Mouse (Mus musculus): ENCODE data around the gene Lpxn. TPM values are rescaled to one million over a fixed set of nuclear protein-coding genes. Genes with fewer than 3 reads are reported as not detected.

The Lpxn gene
- polyA plus RNA-seq, 1 experiment from 2014 or later: 0.53 TPM

DNA sequence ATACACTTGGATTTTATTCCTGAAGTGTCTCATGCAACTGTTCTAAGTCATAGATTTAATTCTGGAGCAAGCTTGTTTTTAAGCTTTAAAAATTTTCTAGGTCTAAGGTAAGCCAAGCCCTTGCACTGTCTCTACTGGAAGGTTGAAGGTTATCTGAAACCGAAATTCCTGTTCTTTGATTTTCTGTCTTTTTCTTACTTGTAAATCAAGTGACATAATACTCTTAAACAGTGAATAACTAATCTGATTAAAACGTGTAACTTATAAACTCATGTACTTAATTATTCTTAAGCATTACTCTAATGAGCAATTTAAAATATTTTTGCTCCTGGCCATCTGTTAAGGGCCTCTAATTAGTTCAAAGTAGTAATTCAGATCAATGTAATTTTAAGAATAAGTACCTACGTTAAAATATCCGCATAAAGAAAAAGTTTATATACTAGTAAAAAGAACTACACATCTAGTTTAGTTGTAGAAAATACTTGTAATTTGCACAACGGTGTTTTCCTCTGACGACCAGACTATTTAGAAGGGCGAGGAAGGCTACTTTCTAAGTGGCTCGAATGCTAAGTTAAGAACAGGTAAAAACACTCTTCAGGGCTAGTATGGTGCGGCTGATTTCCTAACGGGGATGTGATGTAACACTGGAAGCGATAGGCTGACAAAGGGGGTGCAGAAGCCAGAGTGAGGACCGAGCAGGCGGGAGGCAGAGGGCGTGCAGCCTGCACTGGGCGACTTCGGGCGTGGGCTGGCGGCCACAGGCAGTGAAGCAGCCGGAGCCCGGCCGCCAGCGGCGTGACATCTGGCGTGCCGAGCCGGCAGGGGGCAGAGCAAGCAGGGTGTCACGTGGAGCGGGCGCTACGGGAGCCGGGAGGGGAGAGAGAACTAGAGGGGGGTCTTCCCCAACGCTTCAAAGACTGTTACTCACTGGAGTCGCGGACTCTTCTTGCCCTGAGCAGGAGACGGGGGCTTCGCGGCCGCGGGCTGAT is 1.6 kb upstream of the Lpxn start:
- Histone ChIP-seq H3K9ac (peak overlapping the region; percentile 97), H3K36me3 (no peaks in the 10 kb centered on the region), H3K27ac (peak overlapping the region; percentile 99), H3K4me2 (replicated peaks) (peak overlapping the region; percentile 51), H3K4me1 (peaks cover 8% of the 10 kb centered on the region), H3K4me3 (peak overlapping the region; percentile 94), H3K9me3 (replicated peaks) (no peaks in the 10 kb centered on the region), H3K27me3 (no peaks in the 10 kb centered on the region)
- 1% methylated on average over 36 of the region's 39 CpGs for WGBS
- peak; percentile 71 for ATAC-seq (ENCODE audit: low FRiP score)

DNA sequence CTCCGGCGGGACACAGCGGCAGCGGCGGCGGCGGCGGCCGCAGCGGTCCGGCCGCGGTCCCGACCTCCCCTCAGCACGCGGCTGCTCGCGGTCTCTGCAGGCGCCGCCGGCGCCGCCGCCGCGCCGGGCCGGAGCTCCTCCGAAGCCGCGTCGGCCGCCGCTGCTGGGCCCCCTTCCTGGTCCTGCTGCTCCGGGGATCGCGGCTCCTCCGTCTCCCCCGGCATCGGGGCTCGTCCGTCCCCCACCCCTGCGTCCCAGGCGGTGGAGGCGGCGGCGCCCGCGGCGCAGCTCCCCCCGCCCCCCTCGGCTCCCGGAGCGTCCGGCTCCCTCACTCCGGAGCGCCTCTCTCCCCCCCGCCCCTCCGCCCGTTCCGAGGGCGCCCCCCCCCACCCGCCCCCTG is 883 bp upstream of the Lpxn start:
- peak overlapping the region; percentile 99 for H3K27ac ChIP-seq
- H3K36me3 ChIP-seq: no peaks in the 10 kb centered on the region
- ATAC-seq (ENCODE audit: low FRiP score): peak; percentile 53
- WGBS: under 1% methylated on average over 27 of the region's 63 CpGs
- peak overlapping the region; percentile 94 for H3K4me3 ChIP-seq
- H3K9ac ChIP-seq: peak overlapping the region; percentile 97
- H3K4me1 ChIP-seq: peaks cover 8% of the 10 kb centered on the region
- H3K4me2 ChIP-seq (replicated peaks): peak overlapping the region; percentile 51
- H3K27me3 ChIP-seq: no peaks in the 10 kb centered on the region
- no peaks in the 10 kb centered on the region for H3K9me3 ChIP-seq (replicated peaks)

DNA sequence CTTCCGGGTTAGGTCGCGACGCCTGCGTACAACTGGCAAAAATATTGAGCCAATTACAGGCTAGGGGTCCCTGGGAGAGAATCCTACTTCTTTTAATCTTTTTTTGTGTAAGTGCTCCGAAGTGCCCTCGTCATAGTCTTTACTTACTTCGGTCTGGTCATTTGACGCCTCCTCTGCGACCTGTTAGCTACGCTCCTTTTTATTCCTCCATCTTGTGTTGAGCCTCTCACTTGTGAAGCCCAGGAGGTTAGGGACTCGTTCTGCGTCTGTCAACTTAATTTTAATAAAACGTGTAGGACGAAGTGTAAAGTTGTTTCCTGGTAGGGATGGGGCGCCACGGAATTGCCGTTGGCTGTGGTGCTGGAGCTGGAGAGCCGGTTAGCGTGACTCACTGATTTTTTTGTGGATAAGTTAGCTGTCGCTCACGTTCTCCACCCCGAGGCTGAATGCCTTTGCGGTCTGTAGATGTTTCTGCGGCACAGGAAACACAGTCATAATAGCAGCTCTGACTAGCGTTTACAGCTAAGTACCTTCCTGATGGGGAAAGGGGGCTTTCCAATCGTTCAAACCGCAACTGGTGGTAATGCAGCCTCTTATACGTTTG is 437 bp downstream of the Lpxn start:
- WGBS: under 1% methylated on average over 29 of the region's 29 CpGs
- no peaks in the 10 kb centered on the region for H3K27me3 ChIP-seq
- H3K4me2 ChIP-seq (replicated peaks): peak overlapping the region; percentile 63
- H3K4me3 ChIP-seq: peak overlapping the region; percentile 94
- peaks cover 8% of the 10 kb centered on the region for H3K4me1 ChIP-seq
- ATAC-seq (ENCODE audit: low FRiP score): peak; percentile 17
- H3K27ac ChIP-seq: peak overlapping the region; percentile 99
- peak overlapping the region; percentile 59 for H3K9ac ChIP-seq
- no peaks in the 10 kb centered on the region for H3K36me3 ChIP-seq
- no peaks in the 10 kb centered on the region for H3K9me3 ChIP-seq (replicated peaks)

DNA sequence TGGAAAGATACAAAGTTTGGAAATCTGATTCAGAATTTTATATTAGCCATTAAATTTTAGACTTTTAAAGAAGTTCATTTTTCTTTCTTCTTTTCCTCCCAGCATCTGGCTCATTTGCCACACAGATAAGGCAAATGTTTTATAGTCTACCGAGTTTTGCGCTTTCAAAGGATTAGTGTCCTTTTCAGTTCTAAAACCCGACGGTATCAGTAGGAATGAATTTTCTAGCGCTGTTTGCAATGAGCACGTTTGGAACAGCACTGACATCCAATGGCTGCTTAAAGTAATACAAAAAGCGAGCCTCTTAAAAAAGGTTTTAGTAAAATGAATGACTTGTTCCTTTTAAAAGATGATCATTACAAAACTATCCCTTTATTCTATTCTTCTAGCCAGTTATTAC is 1.1 kb downstream of the Lpxn start:
- no peak for ATAC-seq (ENCODE audit: low FRiP score)
- no peaks in the 10 kb centered on the region for H3K9me3 ChIP-seq (replicated peaks)
- no peak overlapping the region; the same call in 1 of the 2 replicates for H3K9ac ChIP-seq
- no peaks in the 10 kb centered on the region for H3K36me3 ChIP-seq
- WGBS: 1% methylated on average over 7 of the region's 7 CpGs
- peaks cover 5% of the 10 kb centered on the region for H3K4me1 ChIP-seq
- peak overlapping the region; percentile 63 for H3K4me2 ChIP-seq (replicated peaks)
- peak overlapping the region; percentile 99 for H3K27ac ChIP-seq
- H3K4me3 ChIP-seq: peak overlapping the region; percentile 94
- H3K27me3 ChIP-seq: no peaks in the 10 kb centered on the region

DNA sequence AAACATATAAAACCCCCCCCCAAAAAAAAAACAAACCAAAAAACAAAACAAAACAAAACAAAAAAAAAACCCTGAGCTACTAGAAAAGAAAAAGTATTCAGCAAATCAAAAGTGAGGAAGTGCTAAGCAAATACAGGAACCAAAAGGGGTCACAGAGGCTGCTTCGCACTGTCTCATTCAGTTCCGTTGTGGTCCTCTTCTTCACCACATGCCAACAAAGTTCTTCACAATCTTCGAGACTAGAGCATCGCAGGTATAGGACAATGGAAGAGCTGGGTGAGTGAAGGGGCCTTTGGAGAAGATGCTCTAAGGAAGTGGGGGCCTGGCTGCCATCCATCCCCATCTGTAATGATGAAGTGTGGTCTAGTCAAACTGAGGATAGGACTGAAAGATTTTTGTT is 2.4 kb downstream of the Lpxn start:
- H3K9ac ChIP-seq: no peak overlapping the region
- no peak for ATAC-seq (ENCODE audit: low FRiP score)
- H3K9me3 ChIP-seq (replicated peaks): no peaks in the 10 kb centered on the region
- no peak overlapping the region for H3K27ac ChIP-seq
- H3K4me2 ChIP-seq (replicated peaks): no peak overlapping the region
- H3K4me1 ChIP-seq: no peaks in the 10 kb centered on the region
- H3K36me3 ChIP-seq: no peaks in the 10 kb centered on the region
- H3K27me3 ChIP-seq: no peaks in the 10 kb centered on the region
- H3K4me3 ChIP-seq: no peak overlapping the region
- 81% methylated on average over 4 of the region's 4 CpGs for WGBS

DNA sequence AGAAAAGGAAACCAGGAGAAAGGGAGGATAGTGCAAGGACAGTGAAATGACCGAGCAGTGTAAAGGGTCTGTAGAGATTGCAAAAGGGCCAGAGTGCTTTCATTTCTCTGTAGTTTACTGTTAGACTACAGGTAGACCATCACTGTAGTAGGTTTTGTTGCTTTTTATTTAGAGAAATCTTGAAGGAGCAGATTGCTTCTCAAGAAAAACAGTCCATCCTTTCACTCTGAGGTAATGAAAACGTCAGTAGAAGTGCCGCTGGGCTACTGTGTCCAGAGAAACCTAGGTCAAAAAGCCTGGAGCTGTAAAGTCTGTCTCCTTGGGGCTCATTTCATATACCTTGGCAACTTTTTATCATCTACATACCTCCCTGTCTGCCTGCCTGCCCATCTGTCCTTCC is 3.1 kb downstream of the Lpxn start:
- Histone ChIP-seq H3K4me3 (no peak overlapping the region), H3K9me3 (replicated peaks) (no peaks in the 10 kb centered on the region), H3K36me3 (no peaks in the 10 kb centered on the region), H3K9ac (no peak overlapping the region), H3K27ac (no peak overlapping the region), H3K4me2 (replicated peaks) (no peak overlapping the region), H3K4me1 (no peaks in the 10 kb centered on the region), H3K27me3 (no peaks in the 10 kb centered on the region)
- WGBS: 83% methylated on average over 3 of the region's 3 CpGs
- no peak for ATAC-seq (ENCODE audit: low FRiP score)

DNA sequence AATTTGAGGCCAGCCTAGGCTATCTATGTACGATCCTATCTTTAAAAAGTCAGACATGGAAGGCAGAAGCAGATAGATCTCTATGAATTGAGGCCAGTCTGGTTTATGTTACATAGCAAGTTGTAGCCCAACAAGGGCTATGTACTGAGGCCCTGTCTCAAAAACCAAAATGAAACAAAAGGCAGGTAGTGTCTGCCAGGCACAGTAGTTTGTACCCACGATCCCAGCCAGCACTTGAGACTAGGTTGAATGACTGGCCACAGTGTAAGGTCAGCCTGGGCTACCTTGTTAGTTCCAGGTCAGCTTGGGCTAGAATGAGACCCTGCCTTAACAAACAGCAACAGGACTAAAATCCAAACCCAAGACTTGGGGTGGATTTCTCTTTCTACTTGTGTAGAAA is 4.6 kb downstream of the Lpxn start:
- Histone ChIP-seq H3K4me1 (no peaks in the 10 kb centered on the region), H3K9me3 (replicated peaks) (no peaks in the 10 kb centered on the region), H3K27me3 (no peaks in the 10 kb centered on the region), H3K27ac (no peak overlapping the region), H3K9ac (no peak overlapping the region), H3K36me3 (no peaks in the 10 kb centered on the region), H3K4me2 (replicated peaks) (no peak overlapping the region), H3K4me3 (no peak overlapping the region)
- WGBS: 81% methylated on average over 2 of the region's 2 CpGs
- ATAC-seq (ENCODE audit: low FRiP score): no peak

DNA sequence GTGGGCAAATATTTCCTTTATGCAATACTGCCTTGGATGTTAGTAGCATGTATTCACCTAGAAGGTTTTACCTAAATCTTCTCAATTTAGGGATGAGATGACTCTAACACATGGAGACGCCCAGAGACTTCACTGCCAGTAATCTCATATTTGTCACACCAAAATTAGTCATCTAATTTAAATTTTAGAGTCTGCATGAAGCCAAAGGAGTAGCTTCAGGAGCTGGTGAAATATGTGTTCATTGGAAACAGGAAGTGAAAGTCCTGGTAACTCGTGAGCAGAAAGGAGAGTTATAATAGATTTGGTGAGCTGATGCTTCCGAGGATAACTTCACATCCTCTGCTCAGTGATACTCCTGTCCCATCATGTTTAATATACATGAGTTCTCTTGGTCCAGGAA is 5.1 kb downstream of the Lpxn start:
- no peak overlapping the region for H3K4me3 ChIP-seq
- no peaks in the 10 kb centered on the region for H3K36me3 ChIP-seq
- no peak overlapping the region for H3K27ac ChIP-seq
- ATAC-seq (ENCODE audit: low FRiP score): no peak
- H3K9ac ChIP-seq: no peak overlapping the region
- H3K9me3 ChIP-seq (replicated peaks): no peaks in the 10 kb centered on the region
- no peak overlapping the region for H3K4me2 ChIP-seq (replicated peaks)
- H3K27me3 ChIP-seq: no peaks in the 10 kb centered on the region
- H3K4me1 ChIP-seq: no peaks in the 10 kb centered on the region
- WGBS: 89% methylated on average over 3 of the region's 3 CpGs

DNA sequence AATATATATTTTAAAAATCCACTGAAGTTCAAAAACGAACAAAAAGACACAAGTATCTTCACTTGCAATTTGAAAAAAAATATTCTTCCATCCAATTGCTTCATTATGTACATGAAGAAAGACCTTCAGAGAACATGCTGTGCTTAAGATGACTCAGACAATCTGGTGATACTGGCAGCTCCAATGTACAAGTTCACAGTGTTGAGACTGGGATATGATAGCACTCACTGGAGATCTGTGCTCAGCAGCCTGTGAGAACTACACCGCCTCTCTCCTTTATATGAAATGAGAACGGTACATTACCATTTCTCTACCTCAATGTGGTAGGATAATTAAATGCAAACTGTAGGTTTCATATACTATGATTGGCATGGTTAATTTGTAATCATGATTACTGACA is 6.8 kb downstream of the Lpxn start:
- H3K9ac ChIP-seq: no peak overlapping the region
- no peak overlapping the region for H3K27ac ChIP-seq
- 76% methylated on average over 3 of the region's 3 CpGs for WGBS

DNA sequence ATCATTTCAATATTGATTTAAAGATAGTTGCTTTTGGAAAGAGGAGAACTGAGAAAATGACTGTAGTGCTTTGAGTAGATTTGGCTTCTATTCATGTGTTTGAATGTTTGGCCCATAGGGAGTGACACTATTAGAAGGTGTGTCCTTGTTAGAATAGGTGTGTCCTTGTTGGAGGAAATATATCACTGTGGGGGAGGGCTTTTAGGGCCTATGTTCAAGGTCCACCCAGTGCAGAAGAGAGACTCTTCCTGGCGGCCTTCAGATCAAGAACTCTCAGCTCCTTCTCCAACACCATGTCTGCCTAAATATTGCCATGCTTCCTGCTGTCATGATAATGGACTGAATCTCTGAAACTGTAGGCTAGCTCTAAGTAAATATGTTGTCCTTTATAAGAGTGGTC is 8.2 kb downstream of the Lpxn start:
- 79% methylated on average over 1 of the region's 1 CpGs for WGBS
- H3K4me2 ChIP-seq (replicated peaks): no peak overlapping the region
- H3K4me1 ChIP-seq: no peaks in the 10 kb centered on the region
- ATAC-seq (ENCODE audit: low FRiP score): no peak
- H3K4me3 ChIP-seq: no peak overlapping the region
- H3K36me3 ChIP-seq: no peaks in the 10 kb centered on the region
- H3K27ac ChIP-seq: no peak overlapping the region
- no peaks in the 10 kb centered on the region for H3K27me3 ChIP-seq
- no peaks in the 10 kb centered on the region for H3K9me3 ChIP-seq (replicated peaks)
- H3K9ac ChIP-seq: no peak overlapping the region

More for the DNA sequence above, 6.8 kb downstream of the Lpxn start:
- ATAC-seq (ENCODE audit: low FRiP score): no peak
- no peaks in the 10 kb centered on the region for H3K27me3 ChIP-seq
- no peak overlapping the region for H3K4me2 ChIP-seq (replicated peaks)
- no peaks in the 10 kb centered on the region for H3K4me1 ChIP-seq
- no peaks in the 10 kb centered on the region for H3K9me3 ChIP-seq (replicated peaks)
- no peak overlapping the region for H3K4me3 ChIP-seq
- no peaks in the 10 kb centered on the region for H3K36me3 ChIP-seq

DNA sequence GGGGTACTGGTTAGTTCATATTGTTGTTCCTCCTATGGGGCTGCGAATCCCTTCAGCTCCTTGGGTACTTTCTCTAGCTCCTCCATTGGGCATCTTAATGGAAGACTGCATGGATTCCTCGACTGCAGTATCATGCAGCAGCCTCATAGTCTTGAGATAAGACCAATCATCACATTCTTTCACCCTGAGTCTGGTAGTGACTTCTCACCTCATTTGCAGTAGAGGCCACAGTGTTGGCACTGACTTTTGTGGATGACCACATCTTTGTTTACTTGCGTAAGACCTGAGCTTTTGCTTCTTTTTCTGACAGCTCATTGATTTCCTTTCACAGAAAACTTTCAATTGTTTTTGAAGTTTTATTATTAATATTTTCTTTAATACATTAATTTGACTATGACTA is 9.7 kb downstream of the Lpxn start:
- H3K27me3 ChIP-seq: no peaks in the 10 kb centered on the region
- H3K9ac ChIP-seq: no peak overlapping the region
- 82% methylated on average over 3 of the region's 3 CpGs for WGBS
- H3K27ac ChIP-seq: no peak overlapping the region
- no peaks in the 10 kb centered on the region for H3K9me3 ChIP-seq (replicated peaks)
- ATAC-seq (ENCODE audit: low FRiP score): no peak
- no peaks in the 10 kb centered on the region for H3K4me1 ChIP-seq
- H3K4me3 ChIP-seq: no peak overlapping the region
- H3K36me3 ChIP-seq: no peaks in the 10 kb centered on the region
- no peak overlapping the region for H3K4me2 ChIP-seq (replicated peaks)

DNA sequence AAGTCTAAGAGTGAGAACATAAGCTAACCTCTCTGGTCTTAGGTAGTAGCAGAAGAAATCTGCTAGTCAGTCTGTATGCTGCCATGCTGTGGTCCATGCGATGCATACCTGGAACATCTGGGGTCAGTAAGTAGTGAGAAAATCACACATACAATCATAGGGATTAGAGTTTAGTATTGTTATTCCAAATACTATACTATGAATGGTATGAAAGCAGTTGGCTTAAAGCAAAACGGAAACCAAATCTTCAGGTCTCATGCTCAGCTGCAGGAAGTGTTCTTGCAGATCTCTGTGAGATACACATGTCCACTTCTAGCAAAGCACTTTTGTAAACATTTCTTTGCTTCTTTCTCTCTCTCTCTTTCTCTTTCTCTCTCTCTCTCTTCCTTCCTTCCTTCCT is 10.2 kb downstream of the Lpxn start:
- no peak for ATAC-seq (ENCODE audit: low FRiP score)
- H3K27me3 ChIP-seq: no peaks in the 10 kb centered on the region
- 78% methylated on average over 2 of the region's 2 CpGs for WGBS
- H3K27ac ChIP-seq: no peak overlapping the region
- H3K4me2 ChIP-seq (replicated peaks): no peak overlapping the region
- H3K36me3 ChIP-seq: no peaks in the 10 kb centered on the region
- no peaks in the 10 kb centered on the region for H3K4me1 ChIP-seq
- H3K4me3 ChIP-seq: no peak overlapping the region
- no peaks in the 10 kb centered on the region for H3K9me3 ChIP-seq (replicated peaks)
- H3K9ac ChIP-seq: no peak overlapping the region
